In genomic region chr8:6227901-6228300, GRCm38 (mm10) we compare ENCODE assay signal across 29 mouse cellular contexts.
DNase-seq lines count a peak whose midpoint lies in the region; ATAC-seq lines count a peak whose summit lies in the region.
"Had no signal": no experiment of that assay in that cellular context is flagged by ENCODE, and none has a peak within 500 bp of the region (broad histone marks: within the 10 kb centered on the region; RNA-seq: fewer than 3 reads in every experiment).

No protein-coding gene starts in this region.

- no peaks in the 10 kb centered on the region for H3K4me1 ChIP-seq in hindbrain, embryonic 14.5 days (replicated peaks; ENCODE audit: control insufficient read depth, insufficient read depth, low read length)
- H3K4me1 ChIP-seq in hindbrain, embryonic 11.5 days (replicated peaks; ENCODE audit: control insufficient read depth, insufficient read depth, low read length), result no peaks in the 10 kb centered on the region
- no peaks in the 10 kb centered on the region for H3K4me1 ChIP-seq in midbrain, embryonic 11.5 days (ENCODE audit: control insufficient read depth, insufficient read depth, low read length)
- H3K4me1 ChIP-seq in midbrain, embryonic 10.5 days, result no peaks in the 10 kb centered on the region
- H3K4me1 ChIP-seq in heart, embryonic 11.5 days (ENCODE audit: control insufficient read depth, insufficient read depth, low read length), result no peaks in the 10 kb centered on the region
- H3K4me1 ChIP-seq: heart, embryonic 12.5 days; intestine, embryonic 15.5 days; midbrain, embryonic 12.5 days had no signal

- peak; percentile 32 to 54 for DNase-seq in cerebellum, postnatal 14 days
- DNase-seq in cerebellum, postnatal 36 days, result no peak
- DNase-seq in hindbrain, embryonic 14.5 days (ENCODE audit: low spot score), result peak; percentile 33
- no peak for DNase-seq in hindbrain, embryonic 11.5 days (ENCODE audit: low spot score)
- DNase-seq in midbrain, embryonic 11.5 days (ENCODE audit: low spot score, missing footprints), result peak; percentile 23
- DNase-seq in midbrain, embryonic 10.5 days (ENCODE audit: low spot score), result no peak
- peak; percentile 77 for DNase-seq in adipocyte (ENCODE audit: low spot score)
- DNase-seq: adrenal gland, adult 2 months; cerebellum, adult 11 months; cerebellum, adult 9-10 months; gastrocnemius, postnatal 25 days; heart, adult 18-20 months; heart, postnatal 4 days; kidney, adult 2 months; kidney, postnatal 36 days; liver; lung, adult 2 months; right cerebral cortex, postnatal 25 days; spleen, adult 18-20 months; thymus, postnatal 14 days had no signal

- 72% methylated on average over 1 of the region's 1 CpGs for WGBS in hindbrain, embryonic 14.5 days
- 77% methylated on average over 1 of the region's 1 CpGs for WGBS in hindbrain, embryonic 11.5 days
- WGBS in midbrain, embryonic 11.5 days, result 89% methylated on average over 1 of the region's 1 CpGs
- WGBS in midbrain, embryonic 10.5 days, result 88% methylated on average over 1 of the region's 1 CpGs
- WGBS in heart, embryonic 11.5 days (ENCODE audit: insufficient replicate concordance), result 57% methylated on average over 1 of the region's 1 CpGs

- H3K27ac ChIP-seq in hindbrain, embryonic 14.5 days, result no peak overlapping the region
- no peak overlapping the region for H3K27ac ChIP-seq in hindbrain, embryonic 11.5 days (ENCODE audit: low read depth, low read length)
- H3K27ac ChIP-seq in midbrain, embryonic 11.5 days (ENCODE audit: low read depth, low read length), result no peak overlapping the region
- H3K27ac ChIP-seq in midbrain, embryonic 10.5 days (replicated peaks), result no peak overlapping the region
- no peak overlapping the region for H3K27ac ChIP-seq in heart, embryonic 11.5 days (ENCODE audit: low read depth, low read length)
- H3K27ac ChIP-seq: intestine, embryonic 15.5 days; layer of hippocampus, adult 2 months; left cerebral cortex, adult 2 months; liver, embryonic 14.5 days; midbrain, embryonic 12.5 days had no signal

- no peak for ATAC-seq in hindbrain, embryonic 14.5 days (ENCODE audit: low FRiP score)
- no peak for ATAC-seq in hindbrain, embryonic 11.5 days (ENCODE audit: low FRiP score)
- no peak for ATAC-seq in midbrain, embryonic 11.5 days (ENCODE audit: low FRiP score)
- no peak for ATAC-seq in heart, embryonic 11.5 days (replicated peaks; ENCODE audit: insufficient number of reproducible peaks, low FRiP score, low TSS enrichment)
- ATAC-seq: CD4-positive, CD25-positive, alpha-beta regulatory T cell, adult 4 months; hindbrain, embryonic 16.5 days; intestine, embryonic 15.5 days had no signal

- H3K9me3 ChIP-seq in hindbrain, embryonic 14.5 days (ENCODE audit: control insufficient read depth, low read length), result no peaks in the 10 kb centered on the region
- H3K9me3 ChIP-seq in hindbrain, embryonic 11.5 days (ENCODE audit: control insufficient read depth, low read length), result no peaks in the 10 kb centered on the region
- no peaks in the 10 kb centered on the region for H3K9me3 ChIP-seq in midbrain, embryonic 11.5 days (ENCODE audit: control insufficient read depth, low read length)
- no peaks in the 10 kb centered on the region for H3K9me3 ChIP-seq in midbrain, embryonic 10.5 days (replicated peaks)
- no peaks in the 10 kb centered on the region for H3K9me3 ChIP-seq in heart, embryonic 11.5 days (replicated peaks; ENCODE audit: control insufficient read depth, low read length)
- H3K9me3 ChIP-seq: heart, embryonic 12.5 days; intestine, embryonic 15.5 days; midbrain, embryonic 12.5 days had no signal

- H3K4me3 ChIP-seq in hindbrain, embryonic 14.5 days (replicated peaks; ENCODE audit: low read length), result no peak overlapping the region
- no peak overlapping the region for H3K4me3 ChIP-seq in hindbrain, embryonic 11.5 days (ENCODE audit: low read depth, low read length)
- no peak overlapping the region for H3K4me3 ChIP-seq in midbrain, embryonic 11.5 days (ENCODE audit: low read depth, low read length)
- H3K4me3 ChIP-seq in midbrain, embryonic 10.5 days, result no peak overlapping the region
- H3K4me3 ChIP-seq in heart, embryonic 11.5 days (ENCODE audit: low read depth, low read length), result no peak overlapping the region
- H3K4me3 ChIP-seq: heart, embryonic 12.5 days; intestine, embryonic 15.5 days; layer of hippocampus, adult 2 months; left cerebral cortex, adult 2 months; midbrain, embryonic 12.5 days had no signal

- no peak overlapping the region for H3K9ac ChIP-seq in hindbrain, embryonic 14.5 days
- no peak overlapping the region for H3K9ac ChIP-seq in hindbrain, embryonic 11.5 days (ENCODE audit: low read depth, low read length)
- H3K9ac ChIP-seq in midbrain, embryonic 11.5 days (ENCODE audit: low read length), result no peak overlapping the region
- H3K9ac ChIP-seq in heart, embryonic 11.5 days (ENCODE audit: low read depth, low read length), result no peak overlapping the region
- H3K9ac ChIP-seq: heart, embryonic 12.5 days; intestine, embryonic 15.5 days; liver, embryonic 14.5 days; midbrain, embryonic 12.5 days had no signal

- H3K27me3 ChIP-seq in hindbrain, embryonic 14.5 days (ENCODE audit: control insufficient read depth, insufficient read depth, low read length), result no peaks in the 10 kb centered on the region
- no peaks in the 10 kb centered on the region for H3K27me3 ChIP-seq in hindbrain, embryonic 11.5 days (ENCODE audit: control insufficient read depth, insufficient read depth, low read length)
- H3K27me3 ChIP-seq in midbrain, embryonic 11.5 days (ENCODE audit: control insufficient read depth, insufficient read depth, low read length), result no peaks in the 10 kb centered on the region
- H3K27me3 ChIP-seq in midbrain, embryonic 10.5 days (ENCODE audit: low read depth, poor library complexity, severe bottlenecking), result no peaks in the 10 kb centered on the region
- no peaks in the 10 kb centered on the region for H3K27me3 ChIP-seq in heart, embryonic 11.5 days (ENCODE audit: control insufficient read depth, insufficient read depth, low read length)
- H3K27me3 ChIP-seq: heart, embryonic 12.5 days; intestine, embryonic 15.5 days; midbrain, embryonic 12.5 days had no signal

- no peaks in the 10 kb centered on the region for H3K36me3 ChIP-seq in hindbrain, embryonic 14.5 days (replicated peaks; ENCODE audit: control insufficient read depth, insufficient read depth)
- H3K36me3 ChIP-seq in hindbrain, embryonic 11.5 days (ENCODE audit: control insufficient read depth, insufficient read depth, low read length), result no peaks in the 10 kb centered on the region
- H3K36me3 ChIP-seq in midbrain, embryonic 11.5 days (ENCODE audit: control insufficient read depth, insufficient read depth, low read length), result no peaks in the 10 kb centered on the region
- H3K36me3 ChIP-seq in midbrain, embryonic 10.5 days, result no peaks in the 10 kb centered on the region
- no peaks in the 10 kb centered on the region for H3K36me3 ChIP-seq in heart, embryonic 11.5 days (ENCODE audit: control insufficient read depth, insufficient read depth, low read length)
- H3K36me3 ChIP-seq: heart, embryonic 12.5 days; intestine, embryonic 15.5 days; midbrain, embryonic 12.5 days had no signal

- H3K4me2 ChIP-seq in hindbrain, embryonic 14.5 days (replicated peaks), result no peak overlapping the region
- no peak overlapping the region for H3K4me2 ChIP-seq in hindbrain, embryonic 11.5 days (replicated peaks; ENCODE audit: low read depth, low read length)
- no peak overlapping the region for H3K4me2 ChIP-seq in midbrain, embryonic 11.5 days
- no peak overlapping the region for H3K4me2 ChIP-seq in heart, embryonic 11.5 days
- H3K4me2 ChIP-seq: heart, embryonic 12.5 days; intestine, embryonic 15.5 days; midbrain, embryonic 12.5 days had no signal

Comparison
In these comparisons a context has a peak if more than half of its experiments do, and no peak if none do; other contexts are left out.
1. DNase-seq: peak in cerebellum, postnatal 14 days (2 of 2), hindbrain, embryonic 14.5 days (single experiment), midbrain, embryonic 11.5 days (single experiment) and adipocyte (single experiment); none in cerebellum, postnatal 36 days (0 of 2), hindbrain, embryonic 11.5 days (single experiment) and midbrain, embryonic 10.5 days (single experiment).